Mouse (Mus musculus) cerebral cortex, adult 2 months (tissue): ENCODE data around the gene Olfr1537.

Source experiments
- WGBS: fragments of 180-500 bp; shearing (Covaris S2); methylation state at CpG from one replicate; pipeline ENCODE4 v1.1.7; 2018; 5-methylcytosine and 5-hydroxymethylcytosine counted together

The Olfr1537 gene

DNA sequence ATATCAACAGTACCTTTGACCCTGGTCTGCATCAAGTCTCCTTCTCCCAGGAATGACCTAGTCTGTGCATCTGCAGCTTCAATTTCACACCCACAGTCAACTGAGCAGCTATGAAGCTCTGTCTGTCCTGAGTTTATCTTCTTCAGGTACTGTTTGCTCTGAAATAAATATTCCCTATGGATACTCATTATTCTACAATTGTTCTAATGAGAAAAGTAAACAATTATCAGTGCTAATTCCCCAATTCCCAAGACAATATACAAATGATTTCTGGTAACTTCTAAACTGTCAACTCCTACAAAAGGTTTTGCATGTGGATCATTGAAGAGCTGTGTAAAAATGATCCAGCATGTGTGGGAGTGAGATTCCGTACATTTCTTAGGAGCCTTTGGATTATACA lies at the start of gene Olfr1537:
Olfr1537 (minus strand) TSS at position 101 of the 400 bp plus-strand sequence.
- 48% methylated on average over 1 of the region's 1 CpGs for WGBS

DNA sequence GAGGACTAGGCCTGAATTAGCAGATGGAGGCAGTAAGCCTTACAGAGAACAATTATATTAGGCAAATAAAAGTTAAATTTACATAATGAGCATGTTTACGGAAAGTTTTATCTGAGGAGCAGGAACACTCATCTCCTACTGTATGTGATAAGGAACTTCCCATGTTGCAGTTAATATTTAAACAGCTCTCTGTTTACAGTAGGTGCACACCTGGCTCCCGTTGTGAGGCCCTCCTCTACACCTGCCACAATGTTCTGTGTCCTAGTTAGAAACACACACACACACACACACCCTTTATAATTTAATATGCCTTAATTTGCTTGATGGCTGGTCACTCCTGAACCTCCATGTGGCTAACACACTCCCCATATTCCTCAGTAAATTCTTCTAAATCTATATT lies 37.3 kb upstream of the Olfr1537 start:
- 74% methylated on average over 2 of the region's 2 CpGs for WGBS

DNA sequence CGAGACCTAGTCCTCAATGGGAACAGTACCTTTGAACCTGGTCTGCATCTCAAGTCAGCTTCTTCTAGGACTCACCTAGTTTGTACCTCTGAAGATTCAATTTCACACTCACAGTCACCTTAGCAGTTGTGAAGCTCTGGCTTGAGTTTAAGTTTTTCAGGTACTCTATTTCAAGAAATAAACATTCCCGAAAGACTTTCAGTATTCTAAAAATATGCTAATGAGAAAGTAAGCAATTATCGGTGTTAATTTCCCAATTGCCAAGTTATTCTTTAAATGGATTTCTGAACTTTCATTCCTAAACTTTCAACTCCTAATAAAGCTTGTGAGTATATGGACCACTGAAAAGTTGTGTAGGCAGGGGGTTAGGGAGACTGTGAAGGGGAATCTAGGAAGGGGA lies 26.9 kb upstream of the Olfr1537 start, which contains the start of gene Olfr945:
Olfr945 (minus strand) TSS at position 101 of the 400 bp plus-strand sequence.
- WGBS: 89% methylated on average over 3 of the region's 3 CpGs

DNA sequence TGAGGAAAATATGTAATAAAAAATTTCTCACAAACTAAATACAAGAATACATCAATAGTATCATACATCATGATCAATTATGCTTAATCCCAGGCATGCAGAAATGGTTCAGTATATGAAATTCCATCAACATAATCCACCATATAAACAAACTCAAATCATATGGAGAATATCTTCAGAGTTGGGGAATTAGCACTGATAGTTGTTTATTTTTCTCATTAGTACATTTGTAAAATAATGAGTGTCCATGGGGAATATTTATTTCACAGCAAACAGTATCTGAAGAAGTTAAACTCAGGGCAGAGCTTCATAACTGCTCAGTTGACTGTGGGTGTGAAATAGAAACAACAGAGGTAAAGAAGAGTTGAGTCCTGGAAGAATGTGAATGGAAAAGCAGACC lies 48.2 kb downstream of the Olfr1537 start, which contains the start of gene Olfr944:
Olfr944 (plus strand) TSS at position 301 of the 400 bp plus-strand sequence.

